Mouse (Mus musculus) adrenal gland, adult 18-20 months (tissue): ENCODE results near the gene Tle2. TPM values are rescaled to one million over a fixed set of nuclear protein-coding genes. Genes with fewer than 3 reads are reported as not detected.

Experiments
- total RNA-seq, 2 experiments: library from RNA; stranded (reverse); gene quantifications; 1 replicate in 1 of 2; 2 replicates in 1 of 2; pipeline ENCODE4 v1.2.3; 2021

The Tle2 gene
- total RNA-seq, 2 experiments from 2014 or later: 58.2 to 65.6 TPM

Other genes with a start within 250 kb of the Tle2 start
- 10 to 100 TPM; 23.3 to 29.2 TPM for gene Tbxa2r, start 245.8 kb upstream of the Tle2 start, total RNA-seq
- 1 to 10 TPM; 4.5 to 6.7 TPM for gene Gipc3, start 231.3 kb upstream of the Tle2 start, total RNA-seq
- gene Hmg20b, start 224.1 kb upstream of the Tle2 start, total RNA-seq: 10 to 100 TPM; 86.5 to 92.7 TPM
- 10 to 100 TPM; 16.0 to 29.6 TPM for gene Mfsd12, start 217.1 kb upstream of the Tle2 start, total RNA-seq
- gene 4930404N11Rik, start 208.7 kb upstream of the Tle2 start, total RNA-seq: 1 to 10 TPM; 1.3 to 4.5 TPM
- 10 to 100 TPM; 35.1 to 35.2 TPM for gene Fzr1, start 196.0 kb upstream of the Tle2 start, total RNA-seq
- 10 to 100 TPM; 49.1 to 50.5 TPM for gene Dohh, start 190.1 kb upstream of the Tle2 start, total RNA-seq
- 1 to 10 TPM; 1.5 to 1.9 TPM for gene Gm48551, start 190.1 kb upstream of the Tle2 start, total RNA-seq
- gene Gm48552, start 185.6 kb upstream of the Tle2 start, total RNA-seq: 1 to 10 TPM; 1.4 to 2.6 TPM
- gene Smim24, start 181.5 kb upstream of the Tle2 start, total RNA-seq: 1 to 10 TPM; 1.1 to 1.2 TPM
- gene Nfic, start 118.9 kb upstream of the Tle2 start, total RNA-seq: 10 to 100 TPM; 69.1 to 78.7 TPM
- gene Celf5, start 91.9 kb upstream of the Tle2 start, total RNA-seq: under 1 TPM; 0.42 to 0.50 TPM
- 100 to 1,000 TPM; 106 to 118 TPM for gene Ncln, start 78.2 kb upstream of the Tle2 start, total RNA-seq
- 1 to 10 TPM; 1.3 to 1.4 TPM for gene S1pr4, start 74.4 kb upstream of the Tle2 start, total RNA-seq
- 1 to 10 TPM; 1.7 to 2.6 TPM for gene Gna15, start 50.3 kb upstream of the Tle2 start, total RNA-seq
- 10 to 100 TPM; 81.7 to 83.4 TPM for gene Gna11, start 29.4 kb upstream of the Tle2 start, total RNA-seq
- gene Aes, start 15.1 kb upstream of the Tle2 start, total RNA-seq: 1,000 to 10,000 TPM in 1 of 2 experiments, 100 to 1,000 TPM in 1; 911 to 1,138 TPM
- 10 to 100 TPM; 21.4 to 37.3 TPM for gene Tle6, start 26.5 kb downstream of the Tle2 start, total RNA-seq
- gene BC025920, start 31.7 kb downstream of the Tle2 start, total RNA-seq: 1 to 10 TPM; 1.2 to 1.7 TPM
- gene Sirt6, start 53.2 kb downstream of the Tle2 start, total RNA-seq: 10 to 100 TPM; 18.2 to 21.5 TPM
- gene Ankrd24, start 54.0 kb downstream of the Tle2 start, total RNA-seq: 10 to 100 TPM; 20.6 to 21.6 TPM
- 1 to 10 TPM; 2.4 to 2.8 TPM for gene Gm10778, start 74.5 kb downstream of the Tle2 start, total RNA-seq
- 1 to 10 TPM; 4.4 to 5.8 TPM for gene Zfp433, start 130.3 kb downstream of the Tle2 start, total RNA-seq
- gene Gm3055, start 196.6 kb downstream of the Tle2 start, total RNA-seq: 1 to 10 TPM; 1.8 to 3.3 TPM
- gene Gm4767, start 237.6 kb downstream of the Tle2 start, total RNA-seq: 1 to 10 TPM; 1.2 to 1.9 TPM